Mouse (Mus musculus) cerebellum, adult 9-11 months (tissue): ENCODE results near the gene Rasa2.

Experiments used
- DNase-seq: peaks from one replicate; pipeline ENCODE4 v3.0.0; 2022

The Rasa2 gene

GRCm38 (mm10) chr9:96637157-96637548, 5.7 kb upstream of the Rasa2 start:
- no peak for DNase-seq

GRCm38 (mm10) chr9:96636423-96637156, 5.2 kb upstream of the Rasa2 start:
- no peak for DNase-seq

GRCm38 (mm10) chr9:96635899-96636298, 4.5 kb upstream of the Rasa2 start:
- no peak for DNase-seq

- no peak for DNase-seq
Measured at GRCm38 (mm10) chr9:96635176-96635575, 3.8 kb upstream of the Rasa2 start.

GRCm38 (mm10) chr9:96633771-96634170, 2.4 kb upstream of the Rasa2 start:
- DNase-seq = no peak

GRCm38 (mm10) chr9:96632756-96633155, 1.3 kb upstream of the Rasa2 start:
- no peak for DNase-seq

GRCm38 (mm10) chr9:96632073-96632690, 765 bp upstream of the Rasa2 start:
- no peak for DNase-seq

- DNase-seq = peak; percentile 46
Measured at GRCm38 (mm10) chr9:96630571-96631388, 637 bp downstream of the Rasa2 start.

GRCm38 (mm10) chr9:96629151-96629550, 2.3 kb downstream of the Rasa2 start:
- DNase-seq = no peak

GRCm38 (mm10) chr9:96627557-96628085, 3.8 kb downstream of the Rasa2 start:
- no peak for DNase-seq

GRCm38 (mm10) chr9:96627042-96627441, 4.4 kb downstream of the Rasa2 start:
- no peak for DNase-seq

GRCm38 (mm10) chr9:96618448-96619176, 12.8 kb downstream of the Rasa2 start:
- no peak for DNase-seq

- no peak for DNase-seq
Measured at GRCm38 (mm10) chr9:96612297-96612696, 19.1 kb downstream of the Rasa2 start.

- no peak for DNase-seq
Measured at GRCm38 (mm10) chr9:96611693-96612293, 19.6 kb downstream of the Rasa2 start.

GRCm38 (mm10) chr9:96610813-96611212, 20.6 kb downstream of the Rasa2 start:
- DNase-seq = no peak

GRCm38 (mm10) chr9:96603416-96603815, 28.0 kb downstream of the Rasa2 start:
- DNase-seq = no peak

GRCm38 (mm10) chr9:96597899-96598298, 33.5 kb downstream of the Rasa2 start:
- DNase-seq = no peak

- DNase-seq = no peak
Measured at GRCm38 (mm10) chr9:96592670-96593600, 38.5 kb downstream of the Rasa2 start.

- DNase-seq = no peak
Measured at GRCm38 (mm10) chr9:96589346-96589745, 42.1 kb downstream of the Rasa2 start.

- DNase-seq = no peak
Measured at GRCm38 (mm10) chr9:96583496-96583895, 47.9 kb downstream of the Rasa2 start.

GRCm38 (mm10) chr9:96583076-96583475, 48.3 kb downstream of the Rasa2 start:
- DNase-seq = no peak
